Mouse (Mus musculus) cerebellum, adult 9-10 months (tissue): Measurements from ENCODE around the gene Olfr1279.
"Not testable (repeated sequence)": the region's sequence is repeated elsewhere in the genome, so short reads cannot be mapped to it uniquely, and the experiment has no call there.

Experiments used
- DNase-seq: peaks from one replicate; pipeline ENCODE4 v3.0.0; 2022

The Olfr1279 gene

DNA sequence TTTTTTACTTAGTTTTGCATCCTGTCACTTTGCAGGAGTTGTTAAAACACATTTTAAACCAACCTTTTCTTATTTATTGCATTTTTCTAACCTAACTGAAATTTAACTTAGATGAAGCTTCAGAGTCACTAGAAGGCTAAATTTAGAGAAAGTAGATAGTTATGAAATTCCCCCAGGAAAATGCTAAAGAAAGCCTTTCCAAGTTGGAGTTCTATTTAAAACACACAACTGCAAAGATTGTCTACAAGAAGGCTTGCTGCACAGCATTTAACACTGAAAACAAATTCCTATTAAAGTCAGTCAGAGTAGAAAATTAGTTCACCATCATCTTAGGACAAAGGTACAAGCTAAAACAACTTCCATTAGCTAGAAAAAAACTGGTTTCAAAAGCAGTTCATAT, at the start of gene Olfr1279:
TSS of gene Olfr1279 (plus strand) at position 262 of the 400 bp plus-strand sequence.
- no peak for DNase-seq

DNA sequence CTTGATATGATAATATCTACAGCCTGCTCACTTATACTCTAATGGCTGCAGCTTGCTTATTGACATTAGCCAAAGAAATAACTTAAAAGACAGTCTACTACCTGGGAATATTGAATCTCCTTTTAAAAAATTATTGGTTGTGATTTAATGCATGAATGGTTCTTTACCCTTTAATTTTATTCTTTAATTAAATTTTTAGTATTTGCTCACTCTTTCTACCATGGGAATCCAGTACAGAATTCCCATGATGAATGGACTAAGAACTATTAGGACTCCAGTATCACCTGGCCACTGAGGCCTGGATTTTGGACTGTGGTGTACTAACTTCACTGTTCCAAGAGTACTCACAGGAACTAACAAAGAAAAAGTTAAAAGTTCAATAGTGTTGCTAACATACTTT, 46.2 kb upstream of the Olfr1279 start, which contains the start of gene Olfr1276:
TSS of gene Olfr1276 (plus strand) at position 301 of the 400 bp plus-strand sequence.
- DNase-seq = no peak

DNA sequence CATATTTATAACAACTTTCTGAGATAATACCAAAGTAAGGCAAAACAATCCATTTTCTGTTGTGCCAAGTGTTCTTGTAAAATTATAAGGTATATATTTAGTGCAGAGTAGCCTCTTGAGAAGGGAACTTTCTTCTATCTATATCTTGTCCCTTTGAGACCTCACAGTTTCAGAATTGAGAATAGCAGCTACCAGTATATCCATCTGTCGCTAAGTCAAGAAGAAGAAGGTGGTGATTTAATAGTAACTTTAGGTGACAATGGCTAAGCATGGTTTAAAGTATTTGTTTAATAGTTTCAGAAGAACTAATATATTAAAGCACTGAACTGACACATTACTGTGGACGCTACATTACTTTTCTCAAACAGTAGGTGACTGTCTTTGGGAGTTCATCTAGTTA, 26.4 kb upstream of the Olfr1279 start, which contains the start of gene Olfr1277:
TSS of gene Olfr1277 (minus strand) at position 101 of the 400 bp plus-strand sequence.
- DNase-seq = no peak

DNA sequence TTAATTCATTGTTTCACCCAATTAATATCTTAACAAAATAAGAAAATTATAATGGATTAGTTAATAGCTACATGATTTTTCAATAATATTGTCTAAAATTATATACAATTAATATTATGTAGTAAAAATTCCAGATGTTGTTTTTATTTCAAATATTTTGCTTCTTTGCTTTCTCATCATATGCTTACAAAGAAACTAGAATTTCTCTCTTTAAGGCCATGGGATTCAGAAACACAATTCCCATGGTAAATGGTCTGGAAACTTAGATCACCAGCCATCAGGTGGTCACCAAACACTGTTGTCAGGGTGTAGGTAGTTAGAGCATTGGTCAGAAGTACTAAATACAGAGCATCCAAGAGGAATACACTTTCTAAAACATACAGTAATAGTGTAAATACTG, 10.6 kb upstream of the Olfr1279 start, which contains the start of gene Olfr1278:
TSS of gene Olfr1278 (plus strand) at position 301 of the 400 bp plus-strand sequence.
- DNase-seq = no peak

DNA sequence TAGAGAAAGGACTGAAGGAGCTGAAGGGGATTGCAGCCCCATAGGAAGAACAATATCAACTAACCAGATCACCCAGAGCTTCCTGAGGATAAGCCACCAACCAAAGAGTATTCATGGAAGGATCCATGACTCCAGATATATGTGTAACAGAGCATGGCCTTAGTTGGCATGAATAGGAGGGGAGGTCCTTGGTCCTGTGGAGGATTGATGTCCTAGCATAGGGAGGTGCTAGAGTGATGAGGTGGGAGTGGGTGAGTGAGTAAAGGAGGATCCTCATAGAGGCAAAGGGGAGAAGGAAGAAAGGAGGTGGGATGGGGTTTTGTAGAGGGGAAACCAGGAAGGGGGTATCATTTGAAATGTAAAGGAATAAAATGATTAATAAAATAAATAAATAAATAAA, 1.9 kb upstream of the Olfr1279 start:
- DNase-seq = no peak

DNA sequence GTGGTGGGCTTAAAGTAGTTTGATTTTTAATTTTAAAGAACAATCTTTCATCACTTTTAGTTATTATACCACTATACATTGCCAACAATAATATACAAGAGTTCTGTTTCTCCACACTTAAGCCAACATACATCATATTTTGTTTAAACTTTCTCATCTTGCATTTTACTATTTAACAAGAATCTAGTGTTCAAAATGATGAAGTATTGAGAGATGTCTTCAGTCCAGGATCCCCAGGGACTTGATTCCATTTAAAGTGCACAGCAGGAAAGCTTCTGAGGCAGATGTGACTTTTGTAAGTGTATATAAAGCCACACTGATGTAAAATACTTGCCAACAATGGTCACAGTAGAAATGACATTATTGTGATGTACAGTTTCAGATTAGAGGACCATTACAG, 13.3 kb downstream of the Olfr1279 start, which contains the start of gene Olfr1280:
TSS of gene Olfr1280 (plus strand) at position 301 of the 400 bp plus-strand sequence.
- no peak for DNase-seq

DNA sequence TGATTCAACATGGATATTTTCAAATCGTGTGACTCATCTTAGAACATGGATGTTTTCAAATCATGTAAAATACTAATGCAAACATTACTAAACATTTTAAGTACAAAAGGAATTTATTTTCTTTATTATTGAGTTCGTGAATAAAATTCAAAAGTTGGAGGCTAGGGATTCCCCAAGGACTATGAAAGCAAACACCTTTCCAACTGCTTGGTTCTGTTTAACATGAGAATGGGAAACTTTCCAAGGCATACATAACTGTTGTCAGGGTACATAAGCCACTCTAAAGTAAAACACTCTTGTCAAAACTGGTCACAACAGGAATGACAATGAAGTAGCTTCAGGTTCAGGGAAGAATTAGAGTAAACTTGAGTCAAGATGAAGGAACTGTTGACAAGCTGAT, 25.8 kb downstream of the Olfr1279 start, which contains the start of gene Olfr1281:
TSS of gene Olfr1281 (plus strand) at position 301 of the 400 bp plus-strand sequence.
- DNase-seq = no peak

- DNase-seq = not testable (repeated sequence)
Observed at GRCm38 (mm10) chr2:111333721-111334120, 33.3 kb downstream of the Olfr1279 start.

DNA sequence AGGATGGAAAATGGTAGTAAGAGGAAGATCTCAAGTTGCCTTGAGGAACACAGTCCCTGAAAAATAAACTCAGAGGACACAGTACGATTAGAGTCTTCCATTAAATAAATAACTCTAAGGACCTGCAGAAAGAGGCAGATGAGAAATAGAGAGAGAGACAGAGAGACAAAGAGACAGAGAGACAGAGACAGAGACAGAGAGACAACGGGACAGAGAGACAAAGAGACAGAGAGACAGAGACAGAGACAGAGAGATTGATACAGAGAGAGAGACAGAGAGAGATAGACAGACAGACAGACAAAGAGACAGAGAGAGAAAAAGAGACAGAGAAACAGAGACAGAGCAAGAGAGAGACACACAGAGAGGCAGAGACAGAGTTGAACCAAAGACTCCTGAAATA, 35.5 kb downstream of the Olfr1279 start, which contains the start of gene Olfr1282:
TSS of gene Olfr1282 (minus strand) at position 101 of the 400 bp plus-strand sequence.
- DNase-seq = no peak
